8 mouse cellular contexts compared by ENCODE assay signal in the genomic region with DNA sequence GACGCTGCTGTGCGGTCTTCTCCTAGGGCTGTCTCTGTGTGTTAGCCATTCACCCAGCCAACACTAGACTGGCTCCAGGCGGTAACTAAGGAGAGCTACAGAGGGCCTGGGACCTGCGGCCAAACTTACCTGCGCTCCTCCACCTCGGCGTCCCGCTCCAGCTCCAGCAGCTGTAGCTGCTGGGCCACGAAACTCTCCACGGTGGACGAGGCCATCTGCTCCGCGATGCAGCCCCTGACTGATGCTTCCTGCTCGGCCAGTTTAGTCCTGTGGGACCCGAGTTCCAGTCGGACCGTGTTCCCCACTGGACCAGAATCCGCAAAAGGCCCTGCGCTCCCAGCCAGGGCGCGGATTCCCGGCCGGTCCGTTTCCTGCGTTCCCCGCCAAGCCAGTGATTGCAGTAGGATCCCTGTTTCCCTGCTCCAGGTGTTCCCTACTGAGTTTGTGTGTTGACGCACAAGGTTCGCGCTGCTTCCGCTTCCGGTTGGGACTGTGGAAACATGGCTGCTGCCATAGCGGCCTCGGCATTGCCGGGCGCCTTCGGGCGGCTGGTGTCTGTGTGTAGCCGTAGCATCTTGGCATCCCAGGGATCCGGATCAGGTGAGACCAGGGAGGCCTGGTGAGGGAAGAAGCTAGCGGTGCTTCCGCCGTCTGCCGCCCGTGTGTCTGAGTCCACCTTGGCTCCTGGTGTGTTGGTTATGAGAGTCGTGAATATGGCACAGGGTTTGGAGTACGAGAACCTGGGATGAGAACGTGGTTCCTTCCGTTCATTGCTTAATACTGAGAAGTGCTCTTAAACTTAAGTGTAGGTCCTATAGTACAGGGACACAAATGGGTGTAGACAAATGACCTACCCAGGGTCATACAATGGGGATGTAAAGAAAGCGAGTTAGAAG. TPM values are rescaled to one million over a fixed set of nuclear protein-coding genes. Genes with fewer than 3 reads are reported as not detected.
DNase-seq lines count a peak whose midpoint lies in the region; ATAC-seq and TF ChIP-seq lines count a peak whose summit lies in the region.

TSS of gene Mrpl21 (plus strand) at position 330 of the 896 bp plus-strand sequence.
TSS of gene Ighmbp2 (minus strand) at position 446 of the 896 bp plus-strand sequence.

- peak; percentile 93 for ATAC-seq in activated CD4-positive, CD25-positive, alpha-beta regulatory T cell, adult 4 months

- no peaks in the 10 kb centered on the region for H3K9me3 ChIP-seq in megakaryocyte, embryonic 14.5 days

- peaks cover 5% of the 10 kb centered on the region; the same call in 1 of the 2 replicates for H3K4me1 ChIP-seq in cortical plate, adult 2 months (ENCODE audit: control insufficient read depth, insufficient read depth, low read length)
- peaks cover 30% of the 10 kb centered on the region for H3K4me1 ChIP-seq in megakaryocyte, embryonic 14.5 days

- DNase-seq in gastrocnemius, adult 8-10 months (ENCODE audit: low spot score in 2 of 2) = peak; percentile 81 to 86
- peak; percentile 74 for DNase-seq in hindlimb bud, embryonic 11.5 days (ENCODE audit: extremely low spot score, low read depth, low spot score)
- peak; percentile 88 to 97 for DNase-seq in left cerebral cortex, adult 8-10 months (ENCODE audit: low spot score in 2 of 2)
- DNase-seq in right cerebral cortex, postnatal 10 days (ENCODE audit: low spot score in 2 of 2) = peak; percentile 95
- DNase-seq in urinary bladder, postnatal 25 days (ENCODE audit: low spot score) = peak; percentile 88

- H3K27me3 ChIP-seq in megakaryocyte, embryonic 14.5 days (replicated peaks) = no peaks in the 10 kb centered on the region

- peak within 1 kb of the TSS; percentile 51 for H3K4me3 ChIP-seq in cortical plate, adult 2 months (ENCODE audit: insufficient read depth, low read length)
- peak within 1 kb of the TSS; percentile 96 for H3K4me3 ChIP-seq in megakaryocyte, embryonic 14.5 days (replicated peaks)

- TF ChIP-seq CTCF in cortical plate, adult 2 months (IDR thresholded peaks at IDR 0.05; ENCODE audit: extremely low read depth, insufficient read depth, low read length) = no peak

- H3K36me3 ChIP-seq in megakaryocyte, embryonic 14.5 days (replicated peaks; ENCODE audit: low read length) = peaks cover 68% of the 10 kb centered on the region

- no peak within 1 kb of the TSS for H3K27ac ChIP-seq in cortical plate, adult 2 months (ENCODE audit: insufficient read depth, low read length)

- peak; percentile 78 for TF ChIP-seq POLR2A in cortical plate, adult 2 months (IDR thresholded peaks at IDR 0.05; ENCODE audit: extremely low read depth, insufficient read depth, low read length)

RNA-seq across cellular contexts. Expression of gene Mrpl21, which starts in this region (rescaled TPM):
- 100 to 1,000 TPM; 116 to 129 TPM for polyA plus RNA-seq in activated CD4-positive, CD25-positive, alpha-beta regulatory T cell, adult 4 months (2017; shearing (Covaris generic))
- polyA plus RNA-seq in cortical plate, adult 2 months (2012; rRNA removed) = 51.4 and 53.6 TPM in 2 replicates
- total RNA-seq in gastrocnemius, adult 8-10 months (2022) = 10 to 100 TPM; 51.7 to 58.8 (median 58.0) TPM
- total RNA-seq in left cerebral cortex, adult 8-10 months (2022) = 10 to 100 TPM; 43.9 to 59.3 (median 46.7) TPM
- 8.9 and 14.9 TPM in 2 replicates for polyA plus RNA-seq in megakaryocyte, embryonic 14.5 days (2012; ENCODE audit: insufficient read depth, low replicate concordance)

RNA-seq across cellular contexts. Expression of gene Ighmbp2, which starts in this region (rescaled TPM):
- polyA plus RNA-seq in activated CD4-positive, CD25-positive, alpha-beta regulatory T cell, adult 4 months (2017; shearing (Covaris generic)) = 1 to 10 TPM; 3.3 to 4.9 TPM
- polyA plus RNA-seq in cortical plate, adult 2 months (2012; rRNA removed) = 7.5 and 7.7 TPM in 2 replicates
- 1 to 10 TPM; 4.2 to 5.5 (median 4.6) TPM for total RNA-seq in gastrocnemius, adult 8-10 months (2022)
- 10 to 100 TPM; 10.9 to 11.9 (median 11.4) TPM for total RNA-seq in left cerebral cortex, adult 8-10 months (2022)
- polyA plus RNA-seq in megakaryocyte, embryonic 14.5 days (2012; ENCODE audit: insufficient read depth, low replicate concordance) = 0.64 and 7.2 TPM in 2 replicates
